Mouse (Mus musculus) brain, embryonic 18.5 days (tissue): Measurements from ENCODE around the gene Tpst2.

ENCODE experiments used
- DNase-seq: peaks from one replicate; pipeline ENCODE4 v3.0.0-alpha.2; 2012; ENCODE audit warnings: low read depth, low spot score

Tpst2 gene

DNA sequence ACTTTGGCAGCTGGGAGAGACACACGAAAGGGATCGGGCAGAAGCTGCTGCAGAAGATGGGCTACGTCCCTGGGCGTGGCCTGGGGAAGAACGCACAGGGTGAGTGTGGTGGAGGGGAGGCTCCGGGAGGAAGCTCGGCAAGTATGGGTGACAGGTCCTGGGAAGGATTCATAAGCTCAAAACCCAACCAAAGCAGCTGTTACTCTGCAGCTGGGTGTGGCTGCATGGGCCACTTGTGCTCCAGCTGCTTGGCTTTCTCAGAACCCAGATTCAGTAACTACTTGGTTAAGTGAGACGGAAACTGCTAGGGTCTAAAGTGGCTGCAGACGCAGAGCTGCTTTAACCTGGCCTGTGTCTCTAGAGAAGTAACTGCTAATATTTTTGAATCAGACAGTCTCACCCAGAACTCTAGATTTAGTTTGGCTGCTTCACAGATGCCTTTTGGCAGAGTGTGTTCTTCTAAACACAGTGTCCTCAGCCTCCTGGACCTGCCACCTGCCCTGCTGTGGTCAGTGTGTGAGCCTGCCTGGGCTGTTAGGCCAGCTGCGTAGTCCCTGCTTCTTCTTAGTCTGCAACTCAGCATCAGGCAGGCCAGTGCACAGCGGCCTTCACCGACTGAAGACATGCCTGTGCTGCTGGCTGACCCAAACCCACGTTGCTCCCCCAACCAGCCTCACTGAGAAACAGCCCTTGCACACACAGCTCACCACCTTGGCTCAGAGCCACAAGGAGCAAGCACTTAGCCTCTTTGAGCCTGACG is 53.5 kb downstream of the Tpst2 start:
- DNase-seq = no peak

DNA sequence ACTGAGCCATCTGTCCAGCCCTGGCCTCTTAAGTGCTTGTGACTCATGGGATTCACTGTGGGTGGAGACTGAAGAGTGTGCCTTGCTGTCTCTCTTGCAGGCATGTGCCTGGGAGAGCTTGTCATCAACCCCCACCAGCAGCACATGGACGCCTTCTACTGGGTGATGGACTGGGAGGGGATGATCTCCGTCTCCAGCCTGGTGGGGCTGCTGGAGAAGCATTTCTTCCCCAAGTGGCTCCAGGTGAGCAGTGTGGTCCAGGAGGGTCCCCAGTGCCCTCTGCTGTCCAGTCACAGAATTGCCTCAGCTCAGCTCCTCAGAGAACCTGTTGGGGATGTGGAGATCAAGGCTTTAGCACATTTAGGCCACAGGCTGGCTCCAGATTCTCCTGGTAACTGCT is 59.0 kb downstream of the Tpst2 start:
- DNase-seq = no peak

DNA sequence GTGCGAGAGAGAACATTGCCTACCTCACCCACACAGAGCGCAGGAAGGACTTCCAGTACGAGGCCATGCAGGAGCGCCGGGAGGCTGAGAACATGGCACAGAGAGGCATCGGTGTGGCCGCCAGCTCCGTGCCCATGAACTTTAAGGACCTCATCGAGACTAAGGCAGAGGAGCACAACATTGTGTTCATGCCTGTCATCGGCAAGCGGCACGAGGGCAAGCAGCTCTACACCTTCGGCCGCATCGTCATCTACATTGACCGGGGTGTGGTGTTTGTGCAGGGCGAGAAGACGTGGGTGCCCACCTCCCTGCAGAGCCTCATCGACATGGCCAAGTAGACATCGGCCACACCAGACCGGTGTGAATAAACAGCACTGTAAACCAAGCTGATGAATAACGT is 60.5 kb downstream of the Tpst2 start:
- DNase-seq = no peak

DNA sequence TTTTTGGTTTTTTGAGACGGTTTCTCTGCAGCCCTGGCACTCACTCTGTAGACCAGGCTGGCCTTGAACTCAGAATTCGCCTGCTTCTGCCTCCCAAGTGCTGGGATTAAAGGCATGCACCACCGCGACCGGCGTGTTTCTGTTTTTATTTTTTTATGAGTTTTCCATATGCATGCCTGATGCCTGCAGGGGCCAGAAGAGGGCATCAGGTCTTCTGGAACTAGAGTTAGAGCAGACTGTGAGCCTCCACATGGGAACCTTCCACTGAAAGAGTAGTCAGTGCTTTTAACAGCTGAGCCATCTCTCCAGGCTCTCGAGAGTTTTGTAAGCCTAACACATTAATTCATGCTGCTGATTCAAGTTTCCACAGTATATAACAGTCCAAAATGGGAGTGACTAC is 62.7 kb downstream of the Tpst2 start:
- no peak for DNase-seq

DNA sequence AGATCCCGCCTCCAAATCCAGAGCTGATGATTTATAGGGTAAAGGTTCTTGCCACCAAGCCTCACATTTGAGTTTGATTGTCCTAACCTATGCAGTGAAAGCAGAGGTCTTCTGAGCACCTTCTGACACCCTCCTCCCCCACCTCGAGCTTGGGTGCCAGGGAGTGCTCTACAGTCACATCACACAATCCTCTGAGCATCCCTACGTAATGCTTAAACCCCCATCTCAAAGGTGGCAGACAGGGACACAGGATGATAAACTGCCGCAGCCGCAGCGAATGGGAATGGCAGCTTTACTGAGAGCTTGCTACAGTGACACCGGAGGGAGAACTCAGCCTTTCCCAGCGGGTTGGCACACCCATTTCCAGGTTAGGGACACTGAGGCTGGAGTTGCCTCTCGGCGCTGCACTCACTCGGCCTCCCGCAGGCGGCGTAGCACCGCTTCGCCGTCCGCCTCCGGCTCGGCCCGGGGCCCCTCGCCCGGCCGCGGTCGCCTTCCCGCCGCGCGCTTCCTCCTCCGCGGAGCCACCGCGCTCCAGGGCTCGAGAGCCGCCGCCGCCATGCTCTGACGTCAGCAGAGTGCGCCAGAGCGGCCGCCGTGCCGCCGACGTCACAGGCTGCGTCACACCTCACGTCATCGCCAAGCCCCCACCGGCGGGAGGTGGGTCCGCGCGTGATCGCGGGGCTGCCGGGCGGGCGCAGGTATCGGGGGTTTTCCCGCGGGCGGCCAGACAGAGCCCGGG is 66.1 kb downstream of the Tpst2 start, which contains the start of the genes Srrd and Hps4:
TSS of gene Srrd (minus strand) at position 578 of the 742 bp plus-strand sequence.
TSS of gene Hps4 (plus strand) at position 621 of the 742 bp plus-strand sequence.
- no peak for DNase-seq

DNA sequence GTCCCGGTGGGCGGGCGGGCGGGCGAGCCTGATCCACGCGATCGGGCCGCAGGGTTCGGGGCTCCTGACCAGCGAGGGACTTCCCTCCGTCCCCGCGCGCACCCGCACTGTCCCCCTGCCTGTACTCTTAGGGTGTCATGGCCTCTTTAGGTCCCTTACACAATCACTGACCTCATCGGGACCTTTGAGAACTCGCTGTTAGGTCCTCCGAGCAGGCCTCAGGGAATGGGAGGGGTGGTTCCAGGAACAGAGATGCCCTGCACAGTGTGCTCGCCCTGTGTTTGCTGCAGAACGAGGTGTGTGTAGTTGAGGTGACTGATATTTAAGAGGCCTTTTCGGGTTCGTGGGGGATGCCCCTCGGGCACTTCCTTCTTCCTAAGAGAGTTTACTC is 66.7 kb downstream of the Tpst2 start:
- no peak for DNase-seq

DNA sequence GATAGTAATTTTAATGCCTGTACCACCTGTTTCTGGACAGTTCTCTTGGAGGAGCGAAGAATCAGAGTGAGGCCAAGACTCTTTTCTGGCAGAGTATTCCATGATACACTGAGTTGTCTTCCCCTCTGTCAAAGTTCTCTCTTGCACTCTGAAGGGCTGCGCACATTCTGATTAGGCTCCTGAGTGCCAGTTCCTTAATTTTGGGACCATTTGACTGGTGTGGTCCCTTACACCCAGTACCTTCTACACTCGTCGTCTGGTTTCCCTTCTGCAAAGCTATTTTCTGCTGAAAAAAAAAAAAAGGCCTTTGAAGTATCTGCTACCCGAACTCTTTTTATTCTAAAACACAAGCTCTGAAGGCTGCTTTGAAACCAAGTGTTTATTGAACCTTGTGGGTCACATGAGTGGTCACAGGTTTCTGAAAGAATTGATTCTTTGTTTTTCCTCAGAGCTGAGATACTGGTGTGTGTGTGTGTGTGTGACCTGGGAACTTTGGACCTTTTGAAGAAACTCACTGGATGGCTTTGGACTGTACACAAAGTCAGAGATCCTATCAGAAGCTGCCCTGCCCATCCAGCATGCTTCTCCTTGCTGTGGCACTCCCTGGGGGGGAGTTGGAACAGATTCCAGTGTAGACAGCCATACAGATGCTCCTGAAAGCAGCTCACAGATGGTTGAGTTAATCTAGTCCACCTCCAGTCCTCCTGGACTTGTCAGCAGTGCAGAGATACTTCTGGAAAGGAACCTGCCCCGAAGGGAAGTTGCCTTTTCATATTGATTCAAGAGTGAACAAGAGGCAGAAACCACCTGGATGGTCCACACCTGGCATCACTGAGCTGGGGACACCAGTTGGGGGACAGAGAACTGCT is 67.8 kb downstream of the Tpst2 start:
- no peak for DNase-seq

DNA sequence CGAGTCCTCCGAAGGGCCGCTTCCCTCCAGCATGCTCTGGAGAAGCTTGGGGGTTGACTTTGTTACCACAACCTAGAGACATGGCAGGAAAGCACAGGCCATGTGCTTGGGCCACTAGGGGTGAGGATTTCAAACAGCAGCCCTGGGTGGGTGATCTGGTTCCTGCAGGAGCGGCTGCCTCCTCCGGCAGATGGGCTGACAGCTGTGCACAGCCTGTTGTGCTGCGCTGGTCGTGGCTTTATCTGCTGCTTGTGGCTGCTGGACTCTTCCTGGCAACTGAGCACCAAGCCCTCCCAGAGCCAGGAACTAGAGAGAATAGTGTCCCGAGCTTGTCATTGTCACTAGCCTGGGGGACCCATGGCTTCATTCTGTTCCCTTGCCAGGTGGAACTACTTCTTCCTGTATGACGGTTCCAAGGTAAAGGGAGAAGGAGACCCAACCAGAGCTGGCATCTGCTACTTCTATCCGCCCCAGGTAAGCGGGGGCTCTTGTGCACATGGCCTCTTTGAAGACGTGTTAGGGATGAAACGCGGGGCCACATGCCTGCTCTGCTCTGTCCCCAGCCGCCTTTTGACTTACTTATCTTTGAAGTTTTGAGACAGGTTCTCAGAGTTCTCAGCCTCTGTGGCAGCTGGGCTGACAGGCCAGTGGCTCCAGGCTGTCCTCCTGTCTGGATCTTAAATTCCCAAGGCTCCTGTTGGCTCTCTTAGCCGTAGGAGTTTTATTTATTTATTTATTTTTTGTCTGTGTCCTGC is 69.9 kb downstream of the Tpst2 start:
- DNase-seq = no peak

DNA sequence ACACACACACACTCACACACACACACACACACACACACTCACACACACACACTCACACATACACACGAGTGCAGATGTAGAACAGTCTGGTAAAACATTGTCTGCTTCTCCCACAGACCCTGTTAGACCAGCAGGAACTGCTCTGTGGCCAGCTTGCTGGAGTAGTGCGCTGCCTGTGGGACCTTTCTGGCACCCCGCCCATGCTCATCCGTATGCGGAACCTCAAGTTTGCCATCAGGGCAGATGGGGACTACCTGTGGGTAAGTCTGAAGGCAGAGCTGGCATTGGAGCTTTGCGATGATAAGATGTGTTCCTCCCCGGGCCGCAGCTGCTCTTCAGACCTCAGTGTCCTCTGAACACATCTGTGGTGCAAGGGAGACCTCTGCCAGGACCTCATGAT is 72.7 kb downstream of the Tpst2 start:
- DNase-seq = no peak

DNA sequence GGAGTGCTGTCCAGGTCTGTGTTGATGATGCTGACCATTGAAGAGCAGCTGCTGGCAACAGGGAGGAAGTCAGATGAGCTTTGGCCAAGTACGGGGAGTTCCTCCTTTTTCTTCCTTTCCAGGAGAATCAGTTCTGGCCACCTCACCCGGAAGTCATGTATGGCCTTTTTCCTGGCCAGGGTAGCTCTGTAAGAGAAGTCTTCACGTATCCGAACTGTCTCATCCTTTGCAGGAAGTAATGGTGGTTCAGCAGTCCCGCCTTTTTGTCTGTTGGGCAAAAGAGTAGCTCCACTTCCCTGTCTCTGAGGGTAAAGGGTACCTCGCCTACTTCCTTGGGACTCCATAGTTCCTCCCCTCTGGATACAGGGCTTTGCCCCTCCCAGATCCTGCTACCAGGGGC is 79.0 kb downstream of the Tpst2 start:
- DNase-seq = no peak

DNA sequence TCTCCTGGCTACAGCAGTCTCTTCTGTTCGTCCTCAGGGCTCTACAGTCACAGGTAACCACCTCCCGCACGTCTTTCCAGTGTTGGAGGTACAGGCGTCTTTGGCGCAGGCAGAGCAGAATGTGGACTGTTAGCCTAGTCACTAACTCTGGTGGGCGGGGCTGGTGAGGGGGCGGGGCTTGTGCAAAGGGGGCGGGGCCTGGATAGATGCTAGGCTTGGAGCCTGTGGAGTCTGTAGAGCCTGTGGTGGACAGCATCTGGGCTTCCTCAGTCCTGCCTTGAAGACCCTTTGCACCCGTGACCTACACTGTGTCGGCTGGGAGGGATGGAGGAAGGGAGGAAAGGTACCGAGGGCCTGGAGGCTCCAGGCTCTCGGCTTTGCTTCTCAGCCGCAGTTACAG is 79.4 kb downstream of the Tpst2 start, which contains the start of gene Gm6583:
TSS of gene Gm6583 (minus strand) at position 124 of the 400 bp plus-strand sequence.
- no peak for DNase-seq

DNA sequence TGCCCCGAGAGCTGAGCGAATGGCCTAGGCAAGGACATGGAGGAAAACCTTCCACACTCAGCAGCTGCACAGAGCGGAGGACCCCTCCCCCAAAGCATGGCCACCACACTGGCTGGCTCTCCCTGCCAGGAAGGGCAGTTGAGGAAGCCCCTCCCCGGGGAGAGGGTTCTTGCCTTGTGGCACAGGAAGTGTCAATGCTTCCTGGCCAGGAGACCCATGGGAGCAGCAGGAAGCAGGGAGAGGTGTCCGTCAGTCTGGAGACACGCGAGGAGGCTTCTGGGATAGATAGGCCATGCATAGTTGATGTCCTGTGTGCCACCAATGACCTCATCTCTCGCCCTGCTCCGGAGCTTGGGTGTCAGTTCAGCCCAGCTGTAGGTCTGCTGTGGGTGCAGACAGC is 79.8 kb downstream of the Tpst2 start:
- DNase-seq = no peak

DNA sequence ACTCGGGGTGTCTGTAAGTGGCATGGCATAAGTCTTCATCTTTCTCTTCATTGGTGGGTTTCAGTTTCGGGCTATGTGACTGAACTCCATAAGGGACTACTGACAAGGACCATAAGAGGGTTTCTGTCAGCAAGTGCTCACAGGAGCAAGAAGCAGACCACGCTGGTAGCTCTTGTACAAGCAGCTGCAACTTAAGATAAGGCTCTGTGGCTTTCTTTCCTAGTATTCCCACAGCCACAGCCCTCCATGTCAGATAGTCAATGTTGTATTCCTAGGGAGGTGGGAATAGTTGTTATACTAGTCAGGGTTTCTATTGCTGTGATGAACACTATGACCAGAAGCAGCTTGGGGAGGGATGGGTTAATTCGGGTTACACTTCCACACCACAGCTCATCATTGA is 83.0 kb downstream of the Tpst2 start:
- DNase-seq = no peak

DNA sequence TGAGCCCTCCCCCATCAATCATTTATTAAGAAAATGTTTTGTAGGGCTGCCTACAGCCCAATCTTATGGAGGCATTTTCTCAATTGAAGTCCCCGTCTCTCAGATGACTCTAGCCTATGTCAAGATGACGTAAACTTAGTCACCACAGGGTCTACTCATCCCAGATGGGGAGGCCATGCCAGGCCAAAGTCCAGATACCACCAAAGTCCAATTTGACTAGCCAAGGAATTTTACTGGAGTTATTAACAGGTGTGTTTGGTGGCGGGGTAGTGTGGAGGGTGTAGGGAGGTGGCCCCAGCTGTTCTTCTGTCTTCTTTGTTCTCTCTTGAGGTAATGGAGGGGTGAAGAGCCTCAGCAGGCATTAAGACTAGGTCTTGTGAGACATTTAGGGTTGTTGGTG is 83.6 kb downstream of the Tpst2 start:
- DNase-seq = no peak

DNA sequence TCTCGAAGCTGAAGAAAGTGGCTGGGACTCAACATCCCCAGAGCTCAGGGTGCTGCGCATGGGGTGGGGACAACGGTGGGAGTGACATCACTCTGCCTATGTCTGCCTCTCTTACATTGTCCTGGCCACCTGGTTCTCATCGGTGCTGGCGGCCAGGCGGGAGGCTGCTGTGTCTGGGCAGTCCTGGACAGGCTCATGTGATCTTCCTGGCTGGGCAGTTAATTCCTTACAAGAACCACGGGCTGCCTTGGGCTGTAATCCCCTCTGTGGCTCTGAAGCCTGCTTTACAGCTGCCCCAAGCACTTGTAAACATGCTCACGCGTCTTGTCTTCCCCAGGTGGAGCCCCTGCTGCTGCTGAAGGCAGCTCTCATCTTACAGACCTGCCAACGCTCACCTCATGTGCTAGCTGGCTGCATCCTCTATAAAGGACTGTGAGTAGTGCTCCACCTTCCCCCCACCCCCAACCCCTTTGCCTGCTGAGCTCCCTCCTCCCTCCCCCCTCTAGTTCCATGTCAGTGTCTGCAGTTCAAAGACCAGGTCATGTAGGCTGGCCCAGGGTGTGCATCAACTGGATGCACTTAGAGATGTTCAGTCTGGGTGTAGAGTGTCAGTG is 87.8 kb downstream of the Tpst2 start:
- no peak for DNase-seq
